In the genomic region with DNA sequence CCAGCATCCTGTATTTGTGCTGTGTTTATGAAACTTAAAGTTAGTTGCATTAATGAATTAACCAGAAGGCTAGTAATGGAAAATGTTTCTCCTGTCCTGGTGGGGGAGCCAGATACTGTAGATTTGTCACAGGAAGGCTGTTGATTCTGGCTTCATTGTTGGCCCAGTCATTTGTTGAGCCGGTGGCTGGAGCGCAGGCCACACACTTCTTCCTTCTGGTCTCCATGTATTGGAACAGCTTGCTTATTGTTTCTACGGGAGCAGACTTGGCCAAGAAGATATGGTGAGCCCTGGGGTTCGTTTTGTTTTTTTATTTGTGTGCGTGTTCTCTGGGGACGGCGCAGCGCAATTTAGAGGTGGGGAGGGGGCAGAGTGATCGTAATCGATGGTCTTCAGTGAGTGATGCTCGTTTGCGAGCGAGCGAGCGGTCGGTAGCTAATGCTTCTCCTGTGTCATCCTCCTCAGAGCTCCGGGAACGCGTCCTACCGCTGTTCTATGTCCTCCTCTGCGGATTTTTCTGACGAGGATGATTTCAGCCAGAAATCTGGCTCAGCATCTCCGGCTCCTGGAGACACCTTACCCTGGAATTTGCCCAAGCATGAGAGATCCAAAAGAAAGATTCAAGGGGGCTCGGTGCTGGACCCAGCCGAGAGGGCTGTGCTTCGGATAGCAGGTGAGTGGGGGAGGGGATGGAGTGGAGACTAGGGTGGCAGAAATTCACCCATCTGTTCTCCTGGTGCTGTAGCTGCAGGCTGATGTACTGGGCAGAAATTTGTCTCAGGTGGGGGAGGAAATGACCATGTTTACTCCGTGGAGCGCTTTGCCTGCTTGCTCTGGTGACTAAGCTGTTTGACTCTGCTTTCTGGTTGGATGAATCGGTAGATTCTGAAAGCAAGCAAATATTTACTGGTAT, we compare ENCODE assay signal across 8 mouse cellular contexts.
DNase-seq lines count a peak whose midpoint lies in the region; ATAC-seq lines count a peak whose summit lies in the region.

No protein-coding gene starts in this region.

- ATAC-seq in hindbrain, embryonic 11.5 days (ENCODE audit: low FRiP score), result peak; percentile 78
- peak; percentile 82; the same call in 1 of the 2 replicates for ATAC-seq in lung, embryonic 15.5 days (ENCODE audit: borderline replicate concordance, extremely low read depth, low FRiP score, low TSS enrichment)

- H3K4me3 ChIP-seq in hindbrain, embryonic 11.5 days (ENCODE audit: low read depth, low read length), result peak overlapping the region; percentile 59
- H3K4me3 ChIP-seq in lung, embryonic 15.5 days, result peak overlapping the region; percentile 48

- H3K4me1 ChIP-seq in hindbrain, embryonic 11.5 days (replicated peaks; ENCODE audit: control insufficient read depth, insufficient read depth, low read length), result peaks cover 6% of the 10 kb centered on the region; the same call in 1 of the 2 replicates
- H3K4me1 ChIP-seq in lung, embryonic 15.5 days, result peaks cover 28% of the 10 kb centered on the region

- under 1% methylated on average over 29 of the region's 29 CpGs for WGBS in hindbrain, embryonic 11.5 days
- 1% methylated on average over 29 of the region's 29 CpGs for WGBS in lung, embryonic 15.5 days

- peak overlapping the region; percentile 84 for H3K27ac ChIP-seq in hindbrain, embryonic 11.5 days (ENCODE audit: low read depth, low read length)
- H3K27ac ChIP-seq in lung, embryonic 15.5 days, result peak overlapping the region; percentile 74

- H3K36me3 ChIP-seq in hindbrain, embryonic 11.5 days (ENCODE audit: control insufficient read depth, insufficient read depth, low read length), result no peaks in the 10 kb centered on the region
- H3K36me3 ChIP-seq in lung, embryonic 15.5 days, result no peaks in the 10 kb centered on the region

- no peaks in the 10 kb centered on the region for H3K9me3 ChIP-seq in hindbrain, embryonic 11.5 days (ENCODE audit: control insufficient read depth, low read length)
- no peaks in the 10 kb centered on the region for H3K9me3 ChIP-seq in lung, embryonic 15.5 days

- peak overlapping the region; percentile 74 for H3K4me2 ChIP-seq in hindbrain, embryonic 11.5 days (replicated peaks; ENCODE audit: low read depth, low read length)
- peak overlapping the region; percentile 84 for H3K4me2 ChIP-seq in lung, embryonic 15.5 days

- DNase-seq in NIH3T3 (ENCODE audit: low read depth), result peak; percentile 90
- peak; percentile 79 for DNase-seq in cerebellum, adult 8-10 months
- peak; percentile 58 to 84 for DNase-seq in frontal cortex, adult 2 months (ENCODE audit: extremely low spot score in 1 of 2, low spot score in 1 of 2)
- peak; percentile 79 for DNase-seq in hindbrain, embryonic 11.5 days (ENCODE audit: low spot score)
- DNase-seq in layer of hippocampus, adult 9-10 months (ENCODE audit: low spot score), result peak; percentile 72
- peak; percentile 52 for DNase-seq in ovary, adult 18-20 months (ENCODE audit: low spot score)
- peak; percentile 57 to 65 for DNase-seq in urinary bladder, postnatal 36 days (ENCODE audit: low spot score in 2 of 2)

- H3K9ac ChIP-seq in hindbrain, embryonic 11.5 days (ENCODE audit: low read depth, low read length), result peak overlapping the region; percentile 72
- peak overlapping the region; percentile 29 for H3K9ac ChIP-seq in lung, embryonic 15.5 days

- no peaks in the 10 kb centered on the region for H3K27me3 ChIP-seq in hindbrain, embryonic 11.5 days (ENCODE audit: control insufficient read depth, insufficient read depth, low read length)
- no peaks in the 10 kb centered on the region; the same call in 1 of the 2 replicates for H3K27me3 ChIP-seq in lung, embryonic 15.5 days

Comparison
In these comparisons a context has a peak if more than half of its experiments do, and no peak if none do; other contexts are left out.
1. Peak in every context shown above with its lines: DNase-seq, ATAC-seq, H3K4me3 ChIP-seq and H3K27ac ChIP-seq.